Mouse (Mus musculus) ES-Bruce4 (cell line): Measurements from ENCODE around the gene Dnah6. TPM values are rescaled to one million over a fixed set of nuclear protein-coding genes. Genes with fewer than 3 reads are reported as not detected.
A peak's percentile ranks its signal among the peaks of the same experiment; 100 is the strongest.

Source experiments
- H3K27ac ChIP-seq: 2 replicates; pipeline ENCODE4 v1.5.1; 2012; ENCODE audit warnings: low read length, inconsistent platforms; ENCODE audit not compliant: insufficient read depth
- H3K27me3 ChIP-seq: 2 replicates; pipeline ENCODE4 v1.6.1; 2012; ENCODE audit warnings: mild to moderate bottlenecking, low read length, inconsistent platforms; ENCODE audit not compliant: control insufficient read depth, poor library complexity, insufficient read depth, severe bottlenecking
- H3K36me3 ChIP-seq: 2 replicates; pipeline ENCODE4 v1.6.1; 2012; ENCODE audit warnings: inconsistent platforms, mild to moderate bottlenecking, low read length, moderate library complexity; ENCODE audit not compliant: control insufficient read depth, poor library complexity, insufficient read depth, severe bottlenecking
- H3K4me1 ChIP-seq: one replicate; pipeline ENCODE4 v1.8.1; 2011; ENCODE audit warnings: low read length; ENCODE audit not compliant: control insufficient read depth, insufficient read depth
- H3K4me3 ChIP-seq: 2 replicates; pipeline ENCODE4 v1.5.1; 2011; ENCODE audit warnings: low read depth, mild to moderate bottlenecking, low read length
- H3K9ac ChIP-seq: 2 replicates; pipeline ENCODE4 v1.6.1; 2012; ENCODE audit warnings: low read depth, mild to moderate bottlenecking, inconsistent platforms; ENCODE audit not compliant: poor library complexity, severe bottlenecking
- H3K9me3 ChIP-seq: replicated peaks from 2 replicates; pipeline ENCODE4 v1.6.1; 2012; ENCODE audit warnings: mild to moderate bottlenecking, low read length, inconsistent platforms; ENCODE audit not compliant: control insufficient read depth, poor library complexity, insufficient read depth, severe bottlenecking
- CTCF ChIP-seq: IDR thresholded peaks from one replicate; pipeline ENCODE4 v1.8.1; 2011; ENCODE audit warnings: low read depth, low read length
- EP300 ChIP-seq: IDR thresholded peaks from 2 replicates; pipeline ENCODE4 v1.6.1; 2011; ENCODE audit warnings: low read depth, low read length; ENCODE audit not compliant: insufficient read depth
- POLR2A ChIP-seq: IDR thresholded peaks from one replicate; pipeline ENCODE4 v1.8.1; 2011; ENCODE audit warnings: low read length; ENCODE audit not compliant: insufficient read depth
- polyA plus RNA-seq: library from polyadenylated mRNA; stranded (reverse); fragments of >200 nt; gene quantifications from 2 replicates; pipeline ENCODE4 v1.2.4, GENCODE M21; 2011; ENCODE audit warnings: low read depth; ENCODE audit not compliant: missing spikeins, insufficient read depth, insufficient read length

Gene Dnah6
- polyA plus RNA-seq, 1 experiment = not detected

GRCm38 (mm10) chr6:73011827-73012226, 209.6 kb downstream of the Dnah6 start:
- Histone ChIP-seq H3K9me3 (no peaks in the 10 kb centered on the region), H3K4me3 (no peak overlapping the region)

GRCm38 (mm10) chr6:73010073-73010472, 211.4 kb downstream of the Dnah6 start:
- Histone ChIP-seq H3K9me3 (no peaks in the 10 kb centered on the region), H3K4me1 (no peaks in the 10 kb centered on the region), H3K27me3 (no peaks in the 10 kb centered on the region), H3K27ac (no peak overlapping the region), H3K9ac (no peak overlapping the region), H3K36me3 (no peaks in the 10 kb centered on the region), H3K4me3 (no peak overlapping the region)
- TF ChIP-seq CTCF (peak; percentile 94), EP300 (no peak)

More at GRCm38 (mm10) chr6:73011827-73012226, 209.6 kb downstream of the Dnah6 start:
- Histone ChIP-seq H3K9ac (no peak overlapping the region), H3K36me3 (no peaks in the 10 kb centered on the region), H3K4me1 (no peaks in the 10 kb centered on the region), H3K27me3 (no peaks in the 10 kb centered on the region), H3K27ac (no peak overlapping the region)
- no peak for TF ChIP-seq EP300
- TF ChIP-seq POLR2A = no peak
- TF ChIP-seq CTCF = no peak

GRCm38 (mm10) chr6:73003601-73004000, 217.8 kb downstream of the Dnah6 start:
- Histone ChIP-seq H3K36me3 (no peaks in the 10 kb centered on the region), H3K9ac (no peak overlapping the region), H3K27me3 (no peaks in the 10 kb centered on the region), H3K4me1 (peaks cover 2% of the 10 kb centered on the region), H3K9me3 (no peaks in the 10 kb centered on the region), H3K4me3 (no peak overlapping the region), H3K27ac (no peak overlapping the region)
- TF ChIP-seq CTCF (no peak), POLR2A (no peak), EP300 (no peak)

GRCm38 (mm10) chr6:73002391-73002790, 219.1 kb downstream of the Dnah6 start:
- Histone ChIP-seq H3K9ac (no peak overlapping the region), H3K9me3 (no peaks in the 10 kb centered on the region), H3K4me3 (no peak overlapping the region), H3K4me1 (peaks cover 2% of the 10 kb centered on the region), H3K27ac (no peak overlapping the region), H3K27me3 (no peaks in the 10 kb centered on the region), H3K36me3 (no peaks in the 10 kb centered on the region)
- TF ChIP-seq CTCF = no peak
- no peak for TF ChIP-seq EP300

- no peak for TF ChIP-seq EP300
- TF ChIP-seq POLR2A = no peak
- TF ChIP-seq CTCF = no peak
- no peaks in the 10 kb centered on the region for H3K9me3 ChIP-seq
- H3K4me1 ChIP-seq = peaks cover 2% of the 10 kb centered on the region
- no peaks in the 10 kb centered on the region for H3K36me3 ChIP-seq
- no peaks in the 10 kb centered on the region for H3K27me3 ChIP-seq
- H3K4me3 ChIP-seq = no peak overlapping the region
- no peak overlapping the region for H3K9ac ChIP-seq
- no peak overlapping the region for H3K27ac ChIP-seq
Observed at GRCm38 (mm10) chr6:72998809-72999208, 222.6 kb downstream of the Dnah6 start.

GRCm38 (mm10) chr6:72993688-72994082, 227.8 kb downstream of the Dnah6 start:
- Histone ChIP-seq H3K4me3 (no peak overlapping the region), H3K4me1 (peaks cover 3% of the 10 kb centered on the region), H3K27ac (no peak overlapping the region), H3K9ac (no peak overlapping the region), H3K27me3 (no peaks in the 10 kb centered on the region), H3K36me3 (no peaks in the 10 kb centered on the region), H3K9me3 (no peaks in the 10 kb centered on the region)
- no peak for TF ChIP-seq CTCF
